Mouse (Mus musculus) cerebellum, postnatal 4 days (tissue): ENCODE data around the gene Timm44.
A peak's percentile ranks its signal among the peaks of the same experiment; 100 is the strongest.
"Not testable (repeated sequence)": the region's sequence is repeated elsewhere in the genome, so short reads cannot be mapped to it uniquely, and the experiment has no call there.

ENCODE experiments used
- DNase-seq, 2 experiments: peaks; one replicate each; pipeline ENCODE4 v3.0.0; 2022; ENCODE audit warnings: low spot score in 2 of 2, mixed read lengths in 1 of 2

The Timm44 gene

GRCm38 (mm10) chr8:4263105-4263791 is 12.5 kb downstream of the Timm44 start:
- no peak for DNase-seq

GRCm38 (mm10) chr8:4259805-4260170 is 15.9 kb downstream of the Timm44 start:
- no peak for DNase-seq

- DNase-seq, result peak; percentile 89 to 94
These were observed 16.4 kb downstream of the Timm44 start, which contains the start of gene Ctxn1 for GRCm38 (mm10) chr8:4259125-4259804. Gene Ctxn1 (minus strand): TSS chr8:4259274.

- peak in 1 of 2 experiments; percentile 75 for DNase-seq
These were observed 17.0 kb downstream of the Timm44 start for GRCm38 (mm10) chr8:4258678-4259077.

- peak; percentile 82 to 93 for DNase-seq
These were observed 17.5 kb downstream of the Timm44 start for GRCm38 (mm10) chr8:4258233-4258632.

- no peak for DNase-seq
These were observed 18.4 kb downstream of the Timm44 start for GRCm38 (mm10) chr8:4257350-4257749.

GRCm38 (mm10) chr8:4256911-4257310 is 18.8 kb downstream of the Timm44 start:
- DNase-seq, result no peak

- not testable (repeated sequence) for DNase-seq
These were observed 20.2 kb downstream of the Timm44 start for GRCm38 (mm10) chr8:4255471-4255870.

GRCm38 (mm10) chr8:4254001-4254400 is 21.7 kb downstream of the Timm44 start:
- peak in 1 of 2 experiments; percentile 81 for DNase-seq

- peak; percentile 82 to 93 for DNase-seq
These were observed 22.5 kb downstream of the Timm44 start, which contains the start of gene Snapc2 for GRCm38 (mm10) chr8:4252934-4253841. Gene Snapc2 (plus strand): TSS chr8:4253080.

- DNase-seq, result no peak
These were observed 23.5 kb downstream of the Timm44 start for GRCm38 (mm10) chr8:4252116-4252760.

- DNase-seq, result peak; percentile 75 to 82
These were observed 25.3 kb downstream of the Timm44 start for GRCm38 (mm10) chr8:4250306-4250970.

- DNase-seq, result no peak
These were observed 26.5 kb downstream of the Timm44 start for GRCm38 (mm10) chr8:4249213-4249612.

- no peak for DNase-seq
These were observed 27.7 kb downstream of the Timm44 start, which contains the start of gene Tgfbr3l for GRCm38 (mm10) chr8:4247951-4248540. Gene Tgfbr3l (plus strand): TSS chr8:4248214.

- no peak for DNase-seq
These were observed 28.5 kb downstream of the Timm44 start for GRCm38 (mm10) chr8:4247241-4247640.

GRCm38 (mm10) chr8:4245737-4246136 is 30.0 kb downstream of the Timm44 start:
- no peak for DNase-seq

GRCm38 (mm10) chr8:4245061-4245460 is 30.7 kb downstream of the Timm44 start:
- no peak for DNase-seq

GRCm38 (mm10) chr8:4239193-4239890 is 36.4 kb downstream of the Timm44 start:
- no peak for DNase-seq

GRCm38 (mm10) chr8:4238434-4239192 is 37.1 kb downstream of the Timm44 start, which contains the start of the genes Map2k7 and Gm49320:
Gene Map2k7 (plus strand): TSS chr8:4238740.
Gene Gm49320 (plus strand): TSS chr8:4238865.
- DNase-seq, result peak; percentile 100
